Mouse (Mus musculus) spleen, postnatal 36 days (tissue): ENCODE results near the gene Tcta.
"Not testable (repeated sequence)": the region's sequence is repeated elsewhere in the genome, so short reads cannot be mapped to it uniquely, and the experiment has no call there.

ENCODE experiments used
- DNase-seq, 2 experiments: peaks; one replicate each; pipeline ENCODE4 v3.0.0; 2022; ENCODE audit warnings: low spot score in 2 of 2, mixed read lengths in 1 of 2

The Tcta gene

DNA sequence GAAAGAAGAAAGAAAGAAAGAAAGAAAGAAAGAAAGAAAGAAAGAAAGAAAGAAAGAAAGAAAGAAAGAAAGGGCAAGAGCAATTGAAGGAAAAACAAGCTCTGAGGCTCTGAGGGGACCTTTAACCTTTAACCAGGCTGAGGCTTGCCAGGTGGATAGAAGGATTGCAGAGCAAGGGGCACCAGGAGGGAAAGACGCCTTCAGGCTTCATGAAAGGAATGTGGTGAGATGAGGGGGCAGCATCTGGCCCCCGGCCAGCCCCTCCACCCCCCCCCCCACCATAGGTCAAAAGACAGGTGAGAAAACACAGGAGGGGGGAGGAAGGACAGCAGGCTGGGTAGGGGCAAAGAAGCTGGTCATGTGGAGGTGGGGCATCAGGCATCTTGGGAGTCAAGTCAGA is 34.0 kb downstream of the Tcta start:
- no peak for DNase-seq

GRCm38 (mm10) chr9:108268701-108269100 is 37.3 kb downstream of the Tcta start:
- DNase-seq, result not testable (repeated sequence)

- DNase-seq, result no peak
Measured at GRCm38 (mm10) chr9:108267691-108268090, 38.3 kb downstream of the Tcta start.

GRCm38 (mm10) chr9:108266261-108266935 is 39.6 kb downstream of the Tcta start:
- DNase-seq, result peak; percentile 43 to 45

DNA sequence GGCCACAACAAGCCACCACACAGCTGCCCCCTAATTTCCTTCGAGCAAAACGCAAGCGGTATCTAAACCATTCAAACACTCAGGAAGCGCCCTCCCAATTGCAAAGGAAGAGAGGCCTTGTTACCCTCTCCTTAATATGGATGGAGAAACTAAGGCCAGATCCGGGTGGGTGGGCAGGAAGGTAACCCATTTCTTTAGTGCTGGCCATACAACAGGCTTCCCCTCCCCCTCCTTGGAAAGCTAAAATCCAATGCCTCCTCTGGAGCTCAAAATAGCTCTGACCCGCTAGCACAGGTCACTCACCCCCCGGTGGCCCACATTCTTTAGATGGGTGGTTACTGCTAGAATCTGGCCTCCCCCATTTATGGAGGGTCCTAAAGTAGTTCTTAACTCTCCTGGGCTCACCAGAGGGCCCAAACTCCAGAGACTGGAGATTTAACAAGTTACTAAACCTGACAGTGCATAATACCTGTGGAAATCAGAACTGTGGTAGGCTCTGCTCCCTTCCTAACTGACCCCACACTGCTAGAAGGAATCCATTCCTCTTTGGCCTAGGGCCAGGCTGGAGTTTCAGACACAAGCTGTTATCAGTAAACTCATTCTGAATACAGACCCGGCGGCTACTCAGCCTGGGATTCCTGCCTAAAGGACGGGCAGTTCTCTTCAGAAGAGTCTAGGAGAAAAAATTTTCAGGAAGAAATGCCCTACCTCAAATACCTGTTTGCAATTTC is 41.6 kb downstream of the Tcta start:
- peak in 1 of 2 experiments; percentile 18 for DNase-seq

GRCm38 (mm10) chr9:108263690-108264190 is 42.2 kb downstream of the Tcta start, which contains the start of gene Dag1:
Gene Dag1 (minus strand): TSS chr9:108263958.
- DNase-seq, result peak; percentile 96

DNA sequence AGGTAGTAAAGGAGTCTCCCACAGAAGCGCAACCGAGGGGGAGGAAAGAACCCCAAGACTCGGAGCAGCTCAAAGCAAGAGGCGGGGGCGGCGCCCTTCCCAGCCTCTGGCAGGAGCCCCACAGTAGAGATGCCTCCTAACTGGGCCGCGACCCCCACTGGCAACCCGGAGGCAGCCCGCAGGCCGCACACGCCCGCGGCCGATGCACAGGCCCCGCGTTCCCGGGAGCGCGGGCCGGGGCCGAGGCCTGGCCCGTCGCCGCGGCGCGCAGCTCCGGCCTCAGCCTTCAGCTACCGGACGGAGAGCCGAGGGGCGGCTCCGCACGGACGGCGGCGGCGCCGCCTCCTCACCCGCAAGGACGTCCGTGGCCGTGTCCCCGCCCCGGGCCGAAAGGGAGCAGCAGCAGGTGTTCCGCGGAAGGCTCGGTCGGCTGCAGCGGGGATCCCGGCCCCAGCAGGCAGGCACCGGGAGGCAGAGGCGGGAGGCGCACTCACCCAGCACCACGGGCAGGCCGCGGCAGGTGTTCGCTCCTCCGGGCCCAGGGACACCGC is 42.8 kb downstream of the Tcta start:
- no peak for DNase-seq

DNA sequence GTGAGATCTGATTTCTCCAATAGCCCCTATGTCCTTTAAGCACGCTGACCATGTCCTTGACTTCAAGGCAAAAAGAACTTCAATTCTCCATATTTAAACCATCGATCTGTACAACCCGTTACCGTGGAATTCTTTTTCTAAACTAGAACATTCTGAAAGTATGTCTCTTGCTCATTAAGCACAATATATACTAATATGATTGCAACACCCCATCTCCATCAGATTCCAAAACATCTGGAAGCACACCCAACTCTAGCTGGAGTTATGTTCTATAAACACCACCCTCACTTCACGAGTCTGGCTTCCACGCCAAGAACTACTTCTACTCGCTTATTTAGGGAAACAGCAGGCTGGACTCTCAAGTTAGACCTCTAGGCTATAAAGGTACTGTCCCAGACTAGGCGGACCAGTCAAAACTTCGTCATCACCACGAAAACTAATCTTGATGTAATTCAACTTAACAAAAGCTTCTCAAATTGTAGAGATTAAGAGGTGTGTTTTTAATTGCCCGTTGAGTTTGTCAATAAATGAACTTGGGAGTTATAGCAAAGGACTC is 43.4 kb downstream of the Tcta start:
- no peak for DNase-seq

- no peak for DNase-seq
Measured at GRCm38 (mm10) chr9:108261865-108262264, 44.1 kb downstream of the Tcta start.

- DNase-seq, result no peak
Measured at GRCm38 (mm10) chr9:108260526-108260925, 45.4 kb downstream of the Tcta start.
